Mouse (Mus musculus): ENCODE results near the gene Rfxap. TPM values are rescaled to one million over a fixed set of nuclear protein-coding genes. Genes with fewer than 3 reads are reported as not detected.

Gene Rfxap
- total RNA-seq (2021), result 10 to 100 TPM; 26.4 to 30.7 TPM
- long read RNA-seq, experiment 1, transcript Rfxap-201 (3 exons, 2,162 nt), result major isoform, 56 of 58 reads
- long read RNA-seq, experiment 1, partial matches to known transcripts, result 0 of 58 reads
- long read RNA-seq, experiment 1, other reads (novel, unspliced or antisense), result 2 of 58 reads
- long read RNA-seq, experiment 2, transcript Rfxap-201 (3 exons, 2,162 nt), result major isoform, 38 of 38 reads
- long read RNA-seq, experiment 2, partial matches to known transcripts, result 0 of 38 reads
- long read RNA-seq, experiment 2, other reads (novel, unspliced or antisense), result 0 of 38 reads

DNA sequence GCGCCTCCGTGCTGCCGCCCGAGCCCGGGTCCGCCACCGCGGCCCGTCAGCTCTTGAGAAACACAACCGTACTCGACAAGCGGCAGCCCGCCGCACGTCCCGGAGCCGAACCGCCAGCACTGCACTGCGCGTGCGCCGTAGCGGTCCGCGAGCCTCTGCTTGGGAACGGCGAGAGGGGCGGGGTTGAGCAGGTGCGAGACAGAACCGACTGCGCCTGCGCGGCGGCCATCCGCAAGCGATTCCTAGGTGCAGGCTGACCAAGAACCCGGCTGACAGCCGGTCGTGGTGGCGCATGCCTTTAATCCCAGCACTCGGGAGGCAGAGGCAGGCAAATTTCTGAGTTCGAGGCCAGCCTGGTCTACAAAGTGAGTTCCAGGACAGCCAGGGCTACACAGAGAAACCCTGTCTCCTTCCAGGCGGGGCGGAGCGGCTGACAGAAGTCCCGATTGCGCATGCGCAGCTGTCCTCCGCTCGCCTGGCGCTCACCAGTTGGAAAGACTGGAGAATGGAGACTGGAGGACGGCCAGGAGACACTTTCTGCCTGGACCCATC lies at the start of gene Rfxap:
TSS of gene Rfxap (minus strand) at position 126 of the 552 bp plus-strand sequence.
- TF ChIP-seq CTCF (IDR thresholded peaks at IDR 0.05), result no peak
- intact Hi-C loops (cut with DNase I), result loop anchor here (2.0 to 5.0 kb wide), 2 partner anchors 73 to 255 kb away; partner anchors contain the start of genes Alg5 and Exosc8
- peak; percentile 98 for DNase-seq
- H3K4me3 ChIP-seq, result peak within 1 kb of the TSS; percentile 98
- peak within 1 kb of the TSS; percentile 96 for H3K27ac ChIP-seq

DNA sequence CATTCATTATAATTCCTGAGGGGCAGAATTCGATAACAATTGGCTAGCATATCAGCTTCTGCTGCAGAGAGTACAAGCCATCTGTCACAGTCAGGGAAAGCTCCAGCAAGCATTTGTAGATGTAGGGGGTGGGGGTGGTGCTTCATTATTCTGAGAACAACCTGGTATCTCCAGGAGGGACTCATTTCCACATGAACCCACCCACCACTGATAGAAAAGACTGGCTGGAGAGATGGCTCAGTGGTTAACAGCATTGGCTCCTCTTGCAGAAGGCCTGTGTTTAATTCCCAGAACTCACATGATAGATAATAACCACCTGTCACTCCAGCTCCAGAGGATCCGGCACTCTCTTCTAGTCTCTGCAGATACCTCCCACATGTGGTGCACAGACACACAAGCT lies 27.8 kb upstream of the Rfxap start:
- no peak for TF ChIP-seq CTCF (IDR thresholded peaks at IDR 0.05)
- H3K4me3 ChIP-seq, result no peak overlapping the region
- intact Hi-C loops (cut with DNase I), result no loop called here
- DNase-seq, result no peak
- H3K27ac ChIP-seq, result no peak overlapping the region

DNA sequence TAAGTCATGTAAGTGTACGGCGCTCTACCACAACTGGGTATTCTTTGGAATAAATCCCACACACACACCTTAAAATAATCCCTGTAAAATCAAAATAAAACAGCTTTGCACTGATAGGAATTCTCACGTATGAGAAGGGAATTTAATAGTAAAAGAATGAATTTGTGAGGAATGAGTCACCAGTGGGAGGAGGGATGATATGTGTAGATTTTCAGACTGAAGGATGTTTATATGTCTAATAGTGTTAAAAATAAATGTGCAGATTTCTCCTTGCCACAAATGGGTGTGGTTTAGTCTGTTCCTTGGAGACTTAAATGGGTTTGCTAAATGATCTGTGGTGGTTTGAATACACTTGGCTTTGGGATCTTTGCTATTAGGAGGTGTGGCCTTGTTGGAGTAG lies 24.9 kb upstream of the Rfxap start:
- TF ChIP-seq CTCF (IDR thresholded peaks at IDR 0.05), result no peak
- intact Hi-C loops (cut with DNase I), result no loop called here
- DNase-seq, result no peak
- no peak overlapping the region for H3K27ac ChIP-seq
- H3K4me3 ChIP-seq, result no peak overlapping the region

DNA sequence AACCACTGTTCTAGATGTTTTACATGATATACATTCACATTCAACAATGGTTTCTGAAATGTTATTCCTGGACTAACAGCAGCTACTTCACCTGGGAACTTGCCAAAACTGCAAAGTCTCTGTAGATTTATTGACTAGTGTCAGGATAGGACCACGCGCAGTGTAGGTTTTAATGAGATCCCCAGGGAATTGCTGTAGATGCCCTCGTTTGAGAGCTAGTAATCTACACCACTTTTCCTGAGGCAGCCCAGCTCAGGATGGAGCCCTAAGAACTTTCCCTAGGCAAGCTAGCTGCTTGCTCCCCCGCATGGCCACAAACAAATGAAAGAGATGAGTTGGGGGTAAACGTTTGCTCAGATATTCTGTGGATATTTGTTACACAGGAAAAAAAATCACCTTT lies 14.9 kb upstream of the Rfxap start:
- Histone ChIP-seq H3K27ac (no peak overlapping the region), H3K4me3 (no peak overlapping the region)
- intact Hi-C loops (cut with DNase I), result no loop called here
- DNase-seq, result no peak
- TF ChIP-seq CTCF (IDR thresholded peaks at IDR 0.05), result no peak

DNA sequence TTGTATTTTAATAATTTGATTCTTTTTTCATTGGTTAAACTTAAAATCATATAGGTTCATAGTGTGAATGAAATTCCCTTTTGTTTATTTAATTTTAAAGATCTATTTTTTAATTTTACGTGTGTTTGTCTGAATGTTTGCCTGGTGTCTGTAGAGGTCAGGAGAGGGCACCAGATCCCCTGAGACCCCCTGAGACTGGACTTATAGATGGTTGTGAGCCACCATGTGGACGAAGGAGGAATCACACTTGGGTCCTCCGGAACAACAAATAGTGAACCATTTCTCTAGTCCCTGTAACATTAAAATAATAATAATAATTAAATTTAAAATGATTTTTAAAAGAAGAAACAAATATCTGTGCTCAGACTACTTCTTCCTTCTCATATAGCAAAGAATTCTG lies 7.7 kb upstream of the Rfxap start:
- Histone ChIP-seq H3K27ac (no peak overlapping the region), H3K4me3 (no peak overlapping the region)
- peak; percentile 50 for DNase-seq
- intact Hi-C loops (cut with DNase I), result no loop called here
- TF ChIP-seq CTCF (IDR thresholded peaks at IDR 0.05), result peak; percentile 70

DNA sequence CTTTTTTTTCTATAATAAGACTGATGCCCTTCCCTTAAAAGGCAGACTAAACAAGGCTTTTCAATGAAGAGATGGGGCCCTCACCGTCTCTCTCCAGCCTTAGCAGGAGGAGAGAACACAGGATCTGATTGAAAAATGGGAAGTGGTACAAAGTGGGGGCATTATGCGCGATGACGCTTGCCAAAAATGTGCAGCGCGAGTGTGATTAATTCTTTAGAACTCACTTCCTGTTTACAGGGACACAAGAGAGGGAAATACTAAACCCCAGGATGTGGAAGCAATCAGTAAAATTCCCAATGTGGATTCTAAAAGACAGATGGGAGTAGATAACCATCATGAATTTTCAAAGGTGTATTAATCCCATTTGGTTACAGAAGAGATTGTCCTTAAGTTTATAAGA lies 7.0 kb upstream of the Rfxap start:
- no peak overlapping the region for H3K4me3 ChIP-seq
- no peak for TF ChIP-seq CTCF (IDR thresholded peaks at IDR 0.05)
- intact Hi-C loops (cut with DNase I), result no loop called here
- no peak for DNase-seq
- H3K27ac ChIP-seq, result no peak overlapping the region

DNA sequence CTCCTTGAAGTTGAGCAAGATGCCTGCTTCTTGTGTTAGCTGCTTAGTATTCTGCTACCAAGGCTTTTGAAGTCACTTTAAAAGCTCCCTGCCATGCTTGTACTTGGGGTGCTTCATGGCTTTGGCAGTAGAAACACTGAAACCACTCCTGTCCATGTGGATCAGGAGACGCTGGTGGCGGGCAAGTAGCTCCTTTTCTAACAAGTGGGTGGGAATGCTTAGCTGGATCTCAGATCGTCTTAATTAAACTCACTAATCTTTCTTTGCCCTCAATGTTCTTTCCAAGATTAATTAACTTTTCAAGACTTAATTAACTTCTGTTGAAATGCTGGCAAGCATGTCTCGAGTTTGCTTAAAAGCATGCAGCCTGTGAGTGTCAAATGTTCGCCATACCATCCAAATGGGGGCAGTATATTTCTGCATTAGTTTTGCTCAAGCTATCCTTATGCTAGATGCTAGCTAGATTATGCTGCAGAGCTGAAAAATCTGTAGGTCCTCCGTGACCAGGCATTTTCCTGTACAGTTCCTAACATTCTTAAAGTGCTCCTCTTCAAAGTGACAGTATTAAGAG lies 5.9 kb upstream of the Rfxap start:
- Histone ChIP-seq H3K27ac (no peak overlapping the region), H3K4me3 (no peak overlapping the region)
- intact Hi-C loops (cut with DNase I), result no loop called here
- no peak for TF ChIP-seq CTCF (IDR thresholded peaks at IDR 0.05)
- DNase-seq, result no peak

DNA sequence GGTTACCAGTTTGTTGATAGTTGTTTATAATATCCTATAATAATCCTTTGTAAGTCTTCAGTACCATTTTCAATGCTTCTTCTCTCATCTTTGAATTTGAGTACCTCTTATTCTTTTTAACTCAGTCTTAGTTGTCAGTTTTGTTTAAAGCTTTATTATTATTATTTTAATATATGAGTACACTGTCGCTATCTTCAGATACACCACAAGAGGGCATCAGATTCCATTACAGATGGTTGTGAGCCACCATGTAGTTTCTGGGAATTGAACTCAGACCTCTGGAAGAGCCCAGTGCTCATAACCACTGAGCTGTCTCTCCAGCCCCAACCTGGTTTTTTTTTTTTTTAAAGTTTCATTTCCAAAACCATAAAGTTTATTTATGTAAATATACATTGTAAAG lies 4.0 kb upstream of the Rfxap start:
- Histone ChIP-seq H3K4me3 (no peak overlapping the region), H3K27ac (no peak overlapping the region)
- intact Hi-C loops (cut with DNase I), result no loop called here
- no peak for DNase-seq
- TF ChIP-seq CTCF (IDR thresholded peaks at IDR 0.05), result peak; percentile 39; the same call in 1 of the 2 replicates

DNA sequence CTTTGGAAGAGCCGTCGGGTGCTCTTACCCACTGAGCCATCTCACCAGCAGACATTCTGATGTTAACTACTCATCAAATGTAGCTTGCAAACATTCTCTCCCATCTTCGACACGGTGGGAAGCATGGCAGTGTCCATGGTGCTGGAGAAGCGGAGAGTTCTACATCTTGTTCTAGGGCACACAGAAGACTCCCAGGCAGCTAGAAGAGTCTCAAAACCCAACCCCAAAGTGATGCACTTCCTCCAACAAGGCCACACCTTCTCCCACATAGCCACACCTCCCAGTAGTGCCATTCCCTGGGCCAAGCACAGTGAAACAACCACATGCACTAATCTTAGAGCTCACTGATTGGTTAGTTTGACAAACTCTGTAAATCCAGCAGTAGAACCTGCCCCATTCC lies 1.5 kb upstream of the Rfxap start:
- DNase-seq, result no peak
- intact Hi-C loops (cut with DNase I), result loop anchor here (2.0 to 5.0 kb wide), 2 partner anchors 74 to 253 kb away; partner anchors contain the start of genes Alg5 and Exosc8
- no peak overlapping the region for H3K4me3 ChIP-seq
- no peak for TF ChIP-seq CTCF (IDR thresholded peaks at IDR 0.05)
- no peak overlapping the region for H3K27ac ChIP-seq

DNA sequence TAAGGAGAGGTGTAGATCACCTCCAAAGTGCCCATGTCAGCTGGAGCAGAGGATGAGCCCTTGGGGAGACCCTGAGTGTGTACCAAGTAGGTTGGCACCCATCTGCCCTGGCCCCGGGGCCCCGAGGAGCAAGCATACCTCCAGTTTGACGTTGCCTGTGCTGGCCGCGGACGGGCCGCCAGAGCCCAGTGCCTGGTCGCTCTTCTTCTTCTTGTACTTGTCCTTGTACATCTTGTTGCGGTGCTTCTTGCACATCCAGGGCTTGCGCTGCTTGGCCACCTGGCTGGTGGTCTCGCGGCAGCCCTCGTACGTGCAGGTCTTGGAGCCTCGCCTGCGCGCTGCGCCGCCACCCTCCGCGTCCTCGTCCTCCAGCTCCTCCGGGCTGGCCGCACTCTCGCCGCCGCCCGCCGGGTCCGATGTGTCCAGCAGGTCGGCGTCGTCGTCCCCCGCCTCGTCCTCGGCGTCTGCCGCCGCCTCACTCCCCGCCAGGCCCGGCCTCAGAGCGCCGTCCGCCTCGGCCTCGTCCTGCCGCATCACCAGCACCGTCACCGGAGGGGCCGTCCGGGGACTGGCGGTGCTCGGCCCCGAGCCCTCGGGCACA lies 430 bp downstream of the Rfxap start:
- H3K27ac ChIP-seq, result peak overlapping the region; percentile 96
- DNase-seq, result no peak
- no peak for TF ChIP-seq CTCF (IDR thresholded peaks at IDR 0.05)
- intact Hi-C loops (cut with DNase I), result loop anchor here (5.0 kb wide), 1 partner anchor 255 kb away; no protein-coding TSS in a partner anchor
- H3K4me3 ChIP-seq, result peak overlapping the region; percentile 98

DNA sequence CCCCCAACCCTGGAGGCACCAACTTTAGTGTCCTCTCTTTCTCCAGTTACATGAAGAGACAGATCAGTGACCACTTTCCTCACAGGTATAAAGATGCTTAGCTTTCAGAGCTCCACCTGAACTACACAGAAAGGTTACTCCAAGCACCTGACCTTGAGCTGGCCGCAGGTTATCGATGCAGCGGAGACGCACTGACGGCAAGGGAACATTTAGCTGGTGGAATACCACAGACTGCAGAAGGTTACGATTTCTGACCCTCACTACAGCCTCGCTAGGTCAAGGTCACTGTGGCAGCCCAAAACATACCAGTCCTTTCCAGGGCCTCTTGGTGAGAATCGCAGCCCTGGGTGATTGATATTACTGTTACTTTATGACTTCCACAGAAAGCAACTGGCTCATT lies 3.9 kb downstream of the Rfxap start:
- intact Hi-C loops (cut with DNase I), result loop anchor here (2.0 kb wide), 1 partner anchor 113 kb away; no protein-coding TSS in a partner anchor
- Histone ChIP-seq H3K27ac (no peak overlapping the region), H3K4me3 (no peak overlapping the region)
- TF ChIP-seq CTCF (IDR thresholded peaks at IDR 0.05), result no peak
- no peak for DNase-seq

DNA sequence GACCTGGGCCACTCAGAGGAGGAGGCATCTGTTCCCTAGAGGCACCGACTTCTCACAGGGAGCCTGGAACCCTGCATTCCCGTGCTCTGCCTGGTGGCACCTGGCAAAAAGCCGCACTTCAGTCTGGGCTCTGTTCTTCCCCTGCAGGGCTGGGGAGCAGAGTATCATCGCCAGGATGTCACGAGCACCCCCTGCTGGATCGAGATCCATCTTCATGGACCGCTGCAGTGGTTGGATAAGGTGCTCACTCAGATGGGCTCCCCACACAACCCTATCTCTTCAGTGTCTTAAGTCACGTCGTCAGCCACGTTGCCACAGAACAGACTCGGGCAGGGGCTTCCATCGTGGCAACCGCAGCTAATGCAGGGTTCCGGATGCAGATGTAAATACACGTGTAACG lies 10.4 kb downstream of the Rfxap start:
- no peak overlapping the region for H3K4me3 ChIP-seq
- TF ChIP-seq CTCF (IDR thresholded peaks at IDR 0.05), result peak; percentile 51
- intact Hi-C loops (cut with DNase I), result no loop called here
- DNase-seq, result peak; percentile 36
- no peak overlapping the region for H3K27ac ChIP-seq

DNA sequence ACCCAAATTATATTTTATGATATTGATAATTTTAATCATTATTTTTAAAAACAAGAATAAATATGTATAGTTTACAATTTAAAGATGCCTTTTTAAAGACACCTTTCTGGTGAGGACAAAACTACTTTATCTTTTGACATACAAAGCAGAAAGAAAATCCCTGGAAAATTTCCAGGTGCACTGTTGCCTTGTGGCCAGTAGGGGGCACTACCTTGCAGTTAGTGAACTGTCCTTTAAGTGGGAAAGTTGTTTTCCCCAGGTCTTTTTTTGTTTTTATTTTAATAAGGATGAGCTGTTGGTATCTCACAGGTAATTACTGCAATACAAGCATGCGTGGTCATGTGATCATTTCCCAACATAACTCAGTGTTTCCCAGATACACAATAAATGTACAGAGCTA lies 11.8 kb downstream of the Rfxap start:
- Histone ChIP-seq H3K27ac (no peak overlapping the region), H3K4me3 (no peak overlapping the region)
- TF ChIP-seq CTCF (IDR thresholded peaks at IDR 0.05), result peak; percentile 71
- DNase-seq, result no peak
- intact Hi-C loops (cut with DNase I), result no loop called here
